Mouse (Mus musculus) kidney, embryonic 14.5 days (tissue): ENCODE measurements around the gene Foxd4. TPM values are rescaled to one million over a fixed set of nuclear protein-coding genes. Genes with fewer than 3 reads are reported as not detected.
A peak's percentile ranks its signal among the peaks of the same experiment; 100 is the strongest.

ENCODE experiments used
- ATAC-seq: fragments of 200-750 bp; cut with Nextera tagmentation; 2 replicates; pipeline ENCODE4 v1.8.0; 2017; ENCODE audit warnings: moderate number of reproducible peaks, mild to moderate bottlenecking, moderate TSS enrichment, moderate library complexity; ENCODE audit not compliant: low FRiP score, low TSS enrichment
- H3K27ac ChIP-seq: fragments of 300-500 bp; sonication (generic); 2 replicates; pipeline ENCODE4 v1.5.1; 2014; ENCODE audit warnings: low read depth, mild to moderate bottlenecking, low read length, moderate library complexity, mixed read lengths
- H3K27me3 ChIP-seq: fragments of 300-500 bp; sonication (generic); 2 replicates; pipeline ENCODE4 v1.6.1; 2014; ENCODE audit warnings: mild to moderate bottlenecking, low read length; ENCODE audit not compliant: control insufficient read depth, insufficient read depth
- H3K36me3 ChIP-seq: fragments of 300-500 bp; sonication (generic); 2 replicates; pipeline ENCODE4 v1.6.1; 2014; ENCODE audit warnings: low read length, mixed read lengths; ENCODE audit not compliant: control insufficient read depth, insufficient read depth
- H3K4me1 ChIP-seq: fragments of 300-500 bp; sonication (generic); 2 replicates; pipeline ENCODE4 v1.6.1; 2014; ENCODE audit warnings: low read length, mixed read lengths; ENCODE audit not compliant: control insufficient read depth, insufficient read depth
- H3K4me2 ChIP-seq: fragments of 300-500 bp; sonication (generic); replicated peaks from 2 replicates; pipeline ENCODE4 v1.6.1; 2014; ENCODE audit warnings: low read depth, mild to moderate bottlenecking, low read length
- H3K4me3 ChIP-seq: fragments of 300-500 bp; sonication (generic); 2 replicates; pipeline ENCODE4 v1.5.1; 2014; ENCODE audit warnings: mild to moderate bottlenecking, low read length
- H3K9ac ChIP-seq: fragments of 300-500 bp; sonication (generic); 2 replicates; pipeline ENCODE4 v1.6.1; 2014; ENCODE audit warnings: low read depth, mild to moderate bottlenecking, low read length, moderate library complexity
- H3K9me3 ChIP-seq: fragments of 300-500 bp; sonication (generic); 2 replicates; pipeline ENCODE4 v1.6.1; 2016; ENCODE audit warnings: low read length; ENCODE audit not compliant: control insufficient read depth
- WGBS: fragments of 180-500 bp; shearing (Covaris S2); extraction: QIAGEN DNeasy Blood & Tissue Kit; methylation state at CpG from one replicate; pipeline ENCODE4 v1.1.7; 2014; 5-methylcytosine and 5-hydroxymethylcytosine counted together
- polyA plus RNA-seq: library from polyadenylated mRNA; unstranded; fragments of >200 nt; fragmentation: Nextera tagmentation; extraction: Ambion mirVana; gene quantifications from 2 replicates; pipeline ENCODE4 v1.2.1, GENCODE M21; 2014

Foxd4 gene
- polyA plus RNA-seq, 1 experiment from 2014 or later = not detected

DNA sequence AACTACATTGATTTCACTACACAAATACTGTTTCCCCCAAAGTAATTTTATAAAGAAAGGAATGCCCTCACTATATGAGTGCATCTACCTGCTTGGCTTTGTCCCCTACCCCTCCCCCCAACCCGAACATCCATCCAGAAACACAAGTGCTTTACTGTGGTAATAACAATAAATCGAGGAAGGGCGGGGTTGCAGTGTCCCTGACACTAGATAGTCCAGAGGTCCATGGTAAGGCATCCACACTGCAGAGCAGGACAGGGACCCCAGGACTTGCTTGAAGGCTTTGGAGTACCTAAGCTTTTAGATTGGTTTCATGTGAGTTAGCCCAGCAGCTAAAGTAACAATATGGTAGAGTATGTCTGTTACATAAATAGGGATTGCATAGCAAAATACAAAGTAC is 669 bp upstream of the Foxd4 start:
- Histone ChIP-seq H3K36me3 (no peaks in the 10 kb centered on the region), H3K4me1 (peaks cover 16% of the 10 kb centered on the region; the same call in 1 of the 2 replicates), H3K4me3 (no peak overlapping the region), H3K9ac (no peak overlapping the region), H3K4me2 (no peak overlapping the region), H3K27me3 (peaks cover 81% of the 10 kb centered on the region), H3K27ac (no peak overlapping the region), H3K9me3 (no peaks in the 10 kb centered on the region)
- WGBS = 6% methylated on average over 3 of the region's 3 CpGs
- no peak for ATAC-seq

GRCm38 (mm10) chr19:24899578-24900544 is 1.1 kb downstream of the Foxd4 start:
- ATAC-seq = peak; percentile 56
- peaks cover 84% of the 10 kb centered on the region for H3K27me3 ChIP-seq
- no peaks in the 10 kb centered on the region for H3K9me3 ChIP-seq
- no peak overlapping the region for H3K9ac ChIP-seq
- no peak overlapping the region for H3K27ac ChIP-seq
- H3K4me1 ChIP-seq = peaks cover 16% of the 10 kb centered on the region; the same call in 1 of the 2 replicates
- WGBS = under 1% methylated on average over 81 of the region's 84 CpGs
- H3K4me2 ChIP-seq = peak overlapping the region; percentile 60
- no peaks in the 10 kb centered on the region for H3K36me3 ChIP-seq
- peak overlapping the region; percentile 42 for H3K4me3 ChIP-seq

DNA sequence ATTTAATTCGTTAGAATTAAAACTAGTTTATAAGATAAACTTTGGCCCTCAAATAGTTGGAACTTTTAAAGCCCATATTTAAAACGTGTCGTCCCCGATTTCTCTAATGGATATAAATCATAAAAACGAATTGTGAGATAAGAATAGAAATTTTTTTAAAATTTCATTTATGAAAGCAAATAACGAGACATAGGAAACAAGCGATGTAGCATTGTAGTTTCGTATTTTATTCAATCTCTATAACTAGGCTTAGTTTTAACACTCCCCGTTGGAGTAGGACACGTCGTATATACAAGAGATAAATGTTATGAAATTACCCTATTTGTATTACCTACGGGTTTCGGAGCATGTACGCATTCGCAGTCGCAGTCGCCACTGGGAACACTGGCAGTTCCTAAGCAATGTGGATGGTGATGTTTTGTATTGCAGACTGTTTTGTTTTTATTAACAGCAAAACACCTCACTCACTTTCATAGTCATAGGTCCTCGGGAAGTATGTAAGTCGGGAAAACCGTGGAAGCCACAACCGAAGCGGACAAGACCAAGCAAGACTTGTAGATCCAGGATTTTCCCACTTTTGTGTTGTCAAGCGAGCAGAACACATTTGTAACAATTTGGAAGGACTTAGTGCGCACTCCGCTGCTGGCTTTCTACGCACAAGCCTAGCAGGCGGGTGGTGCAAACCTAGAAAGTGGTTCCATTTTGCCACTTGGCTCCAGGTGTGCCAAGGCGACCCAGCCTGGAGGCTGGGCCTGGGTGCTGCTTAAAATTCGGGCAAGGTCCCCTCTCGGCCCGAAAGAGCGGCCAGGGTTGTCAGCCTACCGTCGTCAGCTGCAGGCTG is 2.0 kb downstream of the Foxd4 start:
- H3K27me3 ChIP-seq = peaks cover 78% of the 10 kb centered on the region
- no peak for ATAC-seq
- no peaks in the 10 kb centered on the region for H3K36me3 ChIP-seq
- H3K4me3 ChIP-seq = peak overlapping the region; percentile 42; the same call in 1 of the 2 replicates
- peak overlapping the region; percentile 60 for H3K4me2 ChIP-seq
- H3K9me3 ChIP-seq = no peaks in the 10 kb centered on the region
- H3K27ac ChIP-seq = no peak overlapping the region
- peaks cover 16% of the 10 kb centered on the region; the same call in 1 of the 2 replicates for H3K4me1 ChIP-seq
- 3% methylated on average over 34 of the region's 34 CpGs for WGBS
- H3K9ac ChIP-seq = no peak overlapping the region

GRCm38 (mm10) chr19:24897896-24898736 is 2.9 kb downstream of the Foxd4 start:
- no peaks in the 10 kb centered on the region for H3K9me3 ChIP-seq
- no peaks in the 10 kb centered on the region for H3K36me3 ChIP-seq
- ATAC-seq = no peak
- peaks cover 16% of the 10 kb centered on the region; the same call in 1 of the 2 replicates for H3K4me1 ChIP-seq
- no peak overlapping the region for H3K4me2 ChIP-seq
- H3K27ac ChIP-seq = no peak overlapping the region
- peak overlapping the region; percentile 25; the same call in 1 of the 2 replicates for H3K4me3 ChIP-seq
- WGBS = 1% methylated on average over 20 of the region's 20 CpGs
- no peak overlapping the region for H3K9ac ChIP-seq
- H3K27me3 ChIP-seq = peaks cover 70% of the 10 kb centered on the region

GRCm38 (mm10) chr19:24897006-24897895 is 3.7 kb downstream of the Foxd4 start:
- no peak for ATAC-seq
- H3K4me3 ChIP-seq = peak overlapping the region; percentile 25
- no peaks in the 10 kb centered on the region for H3K36me3 ChIP-seq
- no peaks in the 10 kb centered on the region for H3K9me3 ChIP-seq
- H3K4me2 ChIP-seq = peak overlapping the region; percentile 27
- H3K27me3 ChIP-seq = peaks cover 61% of the 10 kb centered on the region
- peaks cover 16% of the 10 kb centered on the region; the same call in 1 of the 2 replicates for H3K4me1 ChIP-seq
- 2% methylated on average over 54 of the region's 57 CpGs for WGBS
- H3K9ac ChIP-seq = no peak overlapping the region
- H3K27ac ChIP-seq = no peak overlapping the region

DNA sequence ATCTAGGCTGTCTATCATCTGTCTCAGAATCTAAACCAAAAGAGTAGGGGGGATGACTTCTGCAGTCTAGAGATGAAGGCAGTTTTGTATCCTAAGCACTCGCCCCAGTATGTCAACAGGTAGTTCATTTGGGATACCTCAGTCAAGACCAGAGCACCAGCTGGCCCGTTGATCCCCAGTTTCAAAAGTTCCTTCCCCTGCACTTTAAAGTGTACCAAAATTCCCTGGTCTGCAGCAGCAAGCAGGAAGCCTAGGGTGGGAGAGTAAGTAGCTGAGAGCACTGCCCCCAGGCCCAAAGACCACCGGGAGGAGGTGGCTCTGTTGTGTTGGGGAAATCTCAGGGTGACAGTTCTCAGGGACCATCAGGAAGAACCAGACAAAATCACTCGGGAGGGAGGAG is 4.5 kb downstream of the Foxd4 start:
- Histone ChIP-seq H3K27ac (no peak overlapping the region), H3K4me2 (no peak overlapping the region), H3K9me3 (no peaks in the 10 kb centered on the region), H3K27me3 (peaks cover 54% of the 10 kb centered on the region), H3K36me3 (no peaks in the 10 kb centered on the region), H3K4me3 (no peak overlapping the region), H3K9ac (no peak overlapping the region), H3K4me1 (peaks cover 16% of the 10 kb centered on the region; the same call in 1 of the 2 replicates)
- ATAC-seq = no peak
- 18% methylated on average over 4 of the region's 4 CpGs for WGBS

- no peaks in the 10 kb centered on the region for H3K36me3 ChIP-seq
- no peak overlapping the region for H3K9ac ChIP-seq
- H3K27ac ChIP-seq = no peak overlapping the region
- ATAC-seq = no peak
- no peak overlapping the region for H3K4me3 ChIP-seq
- H3K27me3 ChIP-seq = no peaks in the 10 kb centered on the region
- 81% methylated on average over 3 of the region's 3 CpGs for WGBS
- no peaks in the 10 kb centered on the region for H3K9me3 ChIP-seq
- no peaks in the 10 kb centered on the region for H3K4me1 ChIP-seq
- no peak overlapping the region for H3K4me2 ChIP-seq
These were observed 14.1 kb downstream of the Foxd4 start for GRCm38 (mm10) chr19:24886888-24887287.
